Mouse (Mus musculus): ENCODE results near the gene Gpr176. TPM values are rescaled to one million over a fixed set of nuclear protein-coding genes. Genes with fewer than 3 reads are reported as not detected.

The Gpr176 gene
- 5.4 and 6.2 TPM in 2 replicates for polyA plus RNA-seq (2015; fragmentation: Nextera tagmentation; extraction: Ambion mirVana)

- Histone ChIP-seq H3K4me1 (replicated peaks; ENCODE audit: control insufficient read depth, insufficient read depth, low read length) (peaks cover 9% of the 10 kb centered on the region), H3K36me3 (ENCODE audit: control insufficient read depth, insufficient read depth) (no peaks in the 10 kb centered on the region), H3K9ac (replicated peaks; ENCODE audit: low read depth, low read length) (peak within 1 kb of the TSS; percentile 71), H3K4me3 (replicated peaks; ENCODE audit: low read length) (peak within 1 kb of the TSS; percentile 55), H3K4me2 (ENCODE audit: low read length) (peak within 1 kb of the TSS; percentile 94), H3K9me3 (ENCODE audit: control insufficient read depth, low read length) (no peaks in the 10 kb centered on the region), H3K27me3 (replicated peaks; ENCODE audit: control insufficient read depth, insufficient read depth, low read length) (0 out of 2 replicates have a peak, but pooled peaks cover 7% of the 10 kb centered on the region), H3K27ac (ENCODE audit: low read length) (peak within 1 kb of the TSS; percentile 30)
- peak; percentile 85 for ATAC-seq
- WGBS: 0% methylated on average over 54 of the region's 59 CpGs
These were observed at the start of gene Gpr176 for GRCm38 (mm10) chr2:118372901-118373571. Gene Gpr176, minus strand, starts transcription at chr2:118373419.

GRCm38 (mm10) chr2:118422385-118422784, 49.2 kb upstream of the Gpr176 start:
- H3K36me3 ChIP-seq (ENCODE audit: control insufficient read depth, insufficient read depth): peaks cover 7% of the 10 kb centered on the region; the same call in 1 of the 2 replicates
- H3K27me3 ChIP-seq (replicated peaks; ENCODE audit: control insufficient read depth, insufficient read depth, low read length): no peaks in the 10 kb centered on the region
- H3K9ac ChIP-seq (replicated peaks; ENCODE audit: low read depth, low read length): no peak overlapping the region
- no peaks in the 10 kb centered on the region for H3K9me3 ChIP-seq (ENCODE audit: control insufficient read depth, low read length)
- 92% methylated on average over 8 of the region's 8 CpGs for WGBS
- ATAC-seq: no peak
- no peak overlapping the region for H3K27ac ChIP-seq (ENCODE audit: low read length)
- H3K4me2 ChIP-seq (ENCODE audit: low read length): no peak overlapping the region
- H3K4me1 ChIP-seq (replicated peaks; ENCODE audit: control insufficient read depth, insufficient read depth, low read length): no peaks in the 10 kb centered on the region
- no peak overlapping the region for H3K4me3 ChIP-seq (replicated peaks; ENCODE audit: low read length)

DNA sequence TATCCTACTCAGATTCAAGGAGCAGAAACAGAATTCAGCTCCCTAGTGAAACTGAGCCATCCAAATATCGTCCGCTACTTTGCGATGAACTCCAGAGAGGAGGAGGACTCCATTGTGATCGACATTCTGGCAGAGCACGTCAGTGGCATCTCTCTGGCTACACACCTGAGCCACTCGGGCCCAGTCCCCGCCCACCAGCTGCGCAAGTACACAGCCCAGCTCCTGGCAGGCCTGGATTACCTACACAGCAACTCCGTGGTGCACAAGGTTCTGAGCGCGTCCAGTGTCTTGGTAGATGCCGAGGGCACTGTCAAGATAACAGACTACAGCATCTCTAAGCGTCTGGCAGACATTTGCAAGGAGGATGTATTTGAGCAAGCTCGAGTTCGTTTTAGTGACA, 48.7 kb upstream of the Gpr176 start:
- whole genome bisulfite sequencing: 92% methylated on average over 15 of the region's 15 CpGs

GRCm38 (mm10) chr2:118418076-118418475, 44.9 kb upstream of the Gpr176 start:
- no peaks in the 10 kb centered on the region for H3K27me3 ChIP-seq (replicated peaks; ENCODE audit: control insufficient read depth, insufficient read depth, low read length)
- no peak overlapping the region for H3K4me2 ChIP-seq (ENCODE audit: low read length)
- no peak overlapping the region for H3K4me3 ChIP-seq (replicated peaks; ENCODE audit: low read length)
- no peak overlapping the region for H3K9ac ChIP-seq (replicated peaks; ENCODE audit: low read depth, low read length)
- peaks cover 4% of the 10 kb centered on the region; the same call in 1 of the 2 replicates for H3K9me3 ChIP-seq (ENCODE audit: control insufficient read depth, low read length)
- WGBS: 92% methylated on average over 4 of the region's 4 CpGs
- H3K4me1 ChIP-seq (replicated peaks; ENCODE audit: control insufficient read depth, insufficient read depth, low read length): no peaks in the 10 kb centered on the region
- H3K36me3 ChIP-seq (ENCODE audit: control insufficient read depth, insufficient read depth): peaks cover 16% of the 10 kb centered on the region; the same call in 1 of the 2 replicates
- H3K27ac ChIP-seq (ENCODE audit: low read length): no peak overlapping the region
- no peak for ATAC-seq

More for the DNA sequence above, 48.7 kb upstream of the Gpr176 start:
- Histone ChIP-seq H3K27ac (ENCODE audit: low read length) (no peak overlapping the region), H3K27me3 (replicated peaks; ENCODE audit: control insufficient read depth, insufficient read depth, low read length) (no peaks in the 10 kb centered on the region), H3K9me3 (ENCODE audit: control insufficient read depth, low read length) (no peaks in the 10 kb centered on the region), H3K4me3 (replicated peaks; ENCODE audit: low read length) (no peak overlapping the region), H3K36me3 (ENCODE audit: control insufficient read depth, insufficient read depth) (peaks cover 7% of the 10 kb centered on the region; the same call in 1 of the 2 replicates), H3K4me1 (replicated peaks; ENCODE audit: control insufficient read depth, insufficient read depth, low read length) (no peaks in the 10 kb centered on the region), H3K4me2 (ENCODE audit: low read length) (no peak overlapping the region), H3K9ac (replicated peaks; ENCODE audit: low read depth, low read length) (no peak overlapping the region)
- ATAC-seq: no peak

GRCm38 (mm10) chr2:118415601-118416355, 42.6 kb upstream of the Gpr176 start:
- Histone ChIP-seq H3K9ac (replicated peaks; ENCODE audit: low read depth, low read length) (no peak overlapping the region), H3K4me2 (ENCODE audit: low read length) (no peak overlapping the region), H3K36me3 (ENCODE audit: control insufficient read depth, insufficient read depth) (peaks cover 21% of the 10 kb centered on the region), H3K4me1 (replicated peaks; ENCODE audit: control insufficient read depth, insufficient read depth, low read length) (no peaks in the 10 kb centered on the region), H3K9me3 (ENCODE audit: control insufficient read depth, low read length) (peaks cover 4% of the 10 kb centered on the region; the same call in 1 of the 2 replicates), H3K4me3 (replicated peaks; ENCODE audit: low read length) (no peak overlapping the region), H3K27ac (ENCODE audit: low read length) (no peak overlapping the region), H3K27me3 (replicated peaks; ENCODE audit: control insufficient read depth, insufficient read depth, low read length) (no peaks in the 10 kb centered on the region)
- ATAC-seq: no peak
- WGBS: 94% methylated on average over 6 of the region's 6 CpGs

DNA sequence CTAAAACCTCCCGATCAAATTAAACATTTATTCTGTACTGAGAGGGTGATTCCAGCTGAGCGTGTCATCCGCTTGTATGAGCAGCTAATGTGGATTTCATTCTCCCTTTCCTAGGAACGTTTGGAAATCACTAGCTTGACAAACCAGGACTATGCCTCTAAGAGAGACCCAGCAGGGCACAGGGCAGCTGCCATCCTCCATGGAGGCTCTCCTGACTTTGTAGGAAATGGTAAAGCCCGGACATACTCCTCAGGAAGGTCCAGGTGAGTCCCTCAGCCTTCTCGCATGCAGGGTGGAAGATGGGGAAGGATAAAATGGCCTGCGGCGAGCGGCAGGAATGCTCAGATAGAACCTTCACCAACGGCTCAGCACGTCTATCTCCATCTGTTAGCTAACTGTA, 39.6 kb upstream of the Gpr176 start:
- H3K9ac ChIP-seq (replicated peaks; ENCODE audit: low read depth, low read length): no peak overlapping the region
- no peak for ATAC-seq
- WGBS: 95% methylated on average over 11 of the region's 11 CpGs
- H3K4me2 ChIP-seq (ENCODE audit: low read length): no peak overlapping the region
- H3K4me1 ChIP-seq (replicated peaks; ENCODE audit: control insufficient read depth, insufficient read depth, low read length): no peaks in the 10 kb centered on the region
- H3K27ac ChIP-seq (ENCODE audit: low read length): no peak overlapping the region
- peaks cover 4% of the 10 kb centered on the region; the same call in 1 of the 2 replicates for H3K9me3 ChIP-seq (ENCODE audit: control insufficient read depth, low read length)
- H3K4me3 ChIP-seq (replicated peaks; ENCODE audit: low read length): no peak overlapping the region
- H3K27me3 ChIP-seq (replicated peaks; ENCODE audit: control insufficient read depth, insufficient read depth, low read length): no peaks in the 10 kb centered on the region
- peaks cover 17% of the 10 kb centered on the region for H3K36me3 ChIP-seq (ENCODE audit: control insufficient read depth, insufficient read depth)

- Histone ChIP-seq H3K9me3 (ENCODE audit: control insufficient read depth, low read length) (no peaks in the 10 kb centered on the region), H3K36me3 (ENCODE audit: control insufficient read depth, insufficient read depth) (peaks cover 10% of the 10 kb centered on the region), H3K27me3 (replicated peaks; ENCODE audit: control insufficient read depth, insufficient read depth, low read length) (no peaks in the 10 kb centered on the region), H3K27ac (ENCODE audit: low read length) (no peak overlapping the region), H3K4me1 (replicated peaks; ENCODE audit: control insufficient read depth, insufficient read depth, low read length) (no peaks in the 10 kb centered on the region), H3K4me2 (ENCODE audit: low read length) (no peak overlapping the region), H3K9ac (replicated peaks; ENCODE audit: low read depth, low read length) (no peak overlapping the region), H3K4me3 (replicated peaks; ENCODE audit: low read length) (no peak overlapping the region)
- ATAC-seq: no peak
- WGBS: 81% methylated on average over 4 of the region's 4 CpGs
These were observed 35.2 kb upstream of the Gpr176 start for GRCm38 (mm10) chr2:118408336-118408895.

- Histone ChIP-seq H3K4me3 (replicated peaks; ENCODE audit: low read length) (no peak overlapping the region), H3K4me1 (replicated peaks; ENCODE audit: control insufficient read depth, insufficient read depth, low read length) (no peaks in the 10 kb centered on the region), H3K27me3 (replicated peaks; ENCODE audit: control insufficient read depth, insufficient read depth, low read length) (no peaks in the 10 kb centered on the region), H3K9ac (replicated peaks; ENCODE audit: low read depth, low read length) (no peak overlapping the region), H3K27ac (ENCODE audit: low read length) (no peak overlapping the region), H3K4me2 (ENCODE audit: low read length) (no peak overlapping the region), H3K36me3 (ENCODE audit: control insufficient read depth, insufficient read depth) (0 out of 2 replicates have a peak, but pooled peaks cover 2% of the 10 kb centered on the region), H3K9me3 (ENCODE audit: control insufficient read depth, low read length) (no peaks in the 10 kb centered on the region)
- WGBS: 75% methylated on average over 2 of the region's 2 CpGs
- no peak for ATAC-seq
These were observed 33.6 kb upstream of the Gpr176 start for GRCm38 (mm10) chr2:118406811-118407210.

- Histone ChIP-seq H3K9me3 (ENCODE audit: control insufficient read depth, low read length) (no peaks in the 10 kb centered on the region), H3K36me3 (ENCODE audit: control insufficient read depth, insufficient read depth) (no peaks in the 10 kb centered on the region), H3K4me2 (ENCODE audit: low read length) (no peak overlapping the region), H3K27me3 (replicated peaks; ENCODE audit: control insufficient read depth, insufficient read depth, low read length) (no peaks in the 10 kb centered on the region), H3K9ac (replicated peaks; ENCODE audit: low read depth, low read length) (no peak overlapping the region), H3K4me1 (replicated peaks; ENCODE audit: control insufficient read depth, insufficient read depth, low read length) (no peaks in the 10 kb centered on the region), H3K4me3 (replicated peaks; ENCODE audit: low read length) (no peak overlapping the region), H3K27ac (ENCODE audit: low read length) (no peak overlapping the region)
- no peak for ATAC-seq
- 94% methylated on average over 4 of the region's 4 CpGs for WGBS
These were observed 32.3 kb upstream of the Gpr176 start for GRCm38 (mm10) chr2:118405568-118405967.

Data from forebrain, embryonic 16.5 days (tissue).